Mouse (Mus musculus) spleen, embryonic (tissue): ENCODE results near the gene 2200002J24Rik.
"Not testable (repeated sequence)": the region's sequence is repeated elsewhere in the genome, so short reads cannot be mapped to it uniquely, and the experiment has no call there.

Experiments
- CTCF ChIA-PET: fragments of 350-600 bp; sonication (Branson Sonifier 250); formaldehyde crosslinking; loops from one replicate; lab custom pipeline; 2022; lab: Charles Lee

Gene 2200002J24Rik

DNA sequence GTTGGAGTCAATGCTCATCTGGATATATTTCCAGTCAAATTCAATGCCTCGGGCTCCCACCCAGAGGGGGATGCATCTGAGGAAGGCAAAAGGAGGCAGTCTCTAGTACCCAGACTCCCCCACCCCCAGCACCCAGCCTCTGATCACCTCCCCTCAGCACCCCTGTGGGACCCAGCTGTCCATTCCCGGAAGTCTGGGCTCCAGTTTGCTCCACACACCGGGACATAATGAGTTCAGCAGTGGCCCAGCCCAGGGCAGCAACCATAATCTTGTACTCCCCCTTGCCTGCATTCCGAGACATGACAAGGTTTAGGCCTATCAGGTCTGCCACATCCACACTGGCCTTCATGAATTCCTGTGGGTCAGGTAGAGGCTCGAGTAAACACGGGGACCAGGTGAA, 29.5 kb downstream of the 2200002J24Rik start:
- CTCF ChIA-PET: no interaction called here

DNA sequence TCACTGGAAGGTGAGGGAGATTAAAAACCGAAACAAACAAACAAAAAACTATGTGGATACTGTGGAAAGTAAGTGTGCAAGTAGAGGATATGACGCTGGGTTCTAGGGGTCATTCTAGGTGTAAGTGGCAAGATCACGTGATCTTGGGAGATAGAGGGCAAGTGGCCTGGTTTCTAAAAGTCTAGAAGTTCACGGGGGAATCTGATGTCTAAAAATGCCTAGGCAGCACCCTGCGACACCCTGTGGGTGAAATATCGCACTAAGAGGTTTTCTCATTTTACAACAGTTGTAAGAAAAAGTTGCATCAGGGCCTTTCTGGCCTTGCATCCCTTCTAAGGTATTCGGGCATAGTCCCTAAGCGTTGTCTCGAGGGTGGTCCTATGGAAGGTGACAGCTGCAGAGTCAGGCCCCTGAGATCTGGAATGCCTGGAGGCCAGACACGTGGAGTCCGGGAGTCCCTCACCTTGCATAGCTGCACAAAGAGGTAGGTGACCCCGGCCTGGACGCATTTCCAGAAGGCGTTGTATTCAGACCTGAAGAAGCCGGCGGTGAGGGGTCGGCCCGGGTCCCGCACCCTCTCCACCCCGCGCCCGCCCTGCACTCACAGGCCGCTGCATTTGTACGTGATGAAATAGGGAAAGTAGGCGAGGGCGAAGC, 30.1 kb downstream of the 2200002J24Rik start:
- CTCF ChIA-PET: no interaction called here

DNA sequence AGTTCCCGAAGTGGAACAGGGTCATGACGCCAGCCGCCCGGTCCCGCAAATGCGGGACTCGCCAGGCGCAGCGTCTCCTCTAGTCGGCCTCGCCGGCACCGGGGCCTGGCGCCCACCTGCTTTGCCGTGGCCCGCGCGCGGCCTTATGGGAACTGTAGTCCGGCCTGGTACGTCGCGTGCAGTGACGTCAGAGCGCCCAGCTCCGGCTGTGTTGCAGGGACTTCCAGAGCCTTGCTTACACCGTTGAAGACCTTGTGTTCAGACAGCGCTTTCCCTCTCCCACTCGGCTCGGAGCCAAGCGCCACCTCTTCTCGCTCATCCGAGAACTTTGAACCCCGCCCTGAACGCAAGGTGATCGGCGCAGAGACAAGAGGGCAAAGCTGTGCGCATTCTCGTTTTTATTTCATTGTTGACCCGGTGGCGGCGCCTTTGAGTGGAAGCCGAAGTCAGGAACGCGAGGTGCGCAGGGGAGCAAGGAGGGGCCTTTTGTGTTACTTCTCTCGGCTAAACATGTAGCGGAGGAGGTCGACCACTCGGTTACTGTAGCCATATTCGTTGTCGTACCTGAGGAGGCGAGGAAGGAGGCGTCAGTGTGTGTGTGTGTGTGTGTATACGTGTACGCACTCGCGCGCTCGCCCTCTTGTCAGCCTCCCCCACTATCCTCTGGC, 30.8 kb downstream of the 2200002J24Rik start, which contains the start of gene Tmem147:
Tmem147 (minus strand) TSS at position 145 of the 668 bp plus-strand sequence.
- CTCF ChIA-PET: no interaction called here

DNA sequence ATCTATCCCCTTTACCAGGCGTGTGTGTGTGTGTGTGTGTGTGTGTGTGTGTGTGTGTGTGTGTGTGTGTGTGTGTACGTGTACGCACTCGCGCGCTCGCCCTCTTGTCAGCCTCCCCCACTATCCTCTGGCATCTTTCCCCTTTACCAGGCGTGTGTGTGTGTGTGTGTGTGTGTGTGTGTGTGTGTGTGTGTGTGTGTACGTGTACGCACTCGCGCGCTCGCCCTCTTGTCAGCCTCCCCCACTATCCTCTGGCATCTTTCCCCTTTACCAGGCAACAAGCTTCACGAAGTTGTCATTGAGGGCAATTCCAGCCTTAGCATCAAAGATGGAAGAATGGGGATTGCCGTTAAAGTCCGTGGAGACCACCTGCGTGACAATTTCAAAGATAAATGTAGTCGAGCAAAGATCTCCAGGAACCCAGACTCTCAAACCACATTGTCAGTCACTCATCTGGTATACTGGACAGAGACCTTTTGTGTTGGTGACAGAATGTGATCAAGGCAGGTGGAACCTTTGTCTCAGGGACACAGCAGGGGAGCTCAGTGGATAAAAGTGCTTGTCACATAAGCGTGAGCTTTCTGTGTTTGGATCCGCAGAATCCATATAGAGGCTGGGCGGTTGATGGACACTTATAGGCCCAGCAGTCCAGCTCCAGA, 31.5 kb downstream of the 2200002J24Rik start:
- CTCF ChIA-PET: interaction anchor here (0.7 kb wide), 1 partner anchor 34 kb away, joined by 3 read pairs; no protein-coding TSS in a partner anchor

DNA sequence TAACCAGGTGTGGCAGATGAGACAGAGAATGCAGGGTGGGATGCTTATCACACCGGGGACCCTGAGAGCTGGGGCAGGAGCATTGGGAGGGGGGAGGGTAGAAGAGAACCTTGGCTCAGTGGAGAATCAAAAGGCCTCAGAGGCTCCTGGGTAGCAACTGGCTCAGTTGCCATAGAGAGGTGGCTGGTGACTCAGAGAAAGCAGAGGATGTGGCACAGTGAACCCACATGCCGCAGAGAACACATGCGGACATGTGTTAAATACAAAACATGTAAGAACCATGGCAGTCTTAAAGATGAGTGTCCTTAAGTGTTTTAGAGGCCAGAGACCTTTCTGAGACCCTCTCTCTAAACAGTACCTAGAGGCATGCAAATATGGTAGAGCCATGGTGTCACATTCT, 37.5 kb downstream of the 2200002J24Rik start:
- CTCF ChIA-PET: interaction anchor here (0.6 kb wide), 1 partner anchor 22 kb away, joined by 8 read pairs; no protein-coding TSS in a partner anchor

DNA sequence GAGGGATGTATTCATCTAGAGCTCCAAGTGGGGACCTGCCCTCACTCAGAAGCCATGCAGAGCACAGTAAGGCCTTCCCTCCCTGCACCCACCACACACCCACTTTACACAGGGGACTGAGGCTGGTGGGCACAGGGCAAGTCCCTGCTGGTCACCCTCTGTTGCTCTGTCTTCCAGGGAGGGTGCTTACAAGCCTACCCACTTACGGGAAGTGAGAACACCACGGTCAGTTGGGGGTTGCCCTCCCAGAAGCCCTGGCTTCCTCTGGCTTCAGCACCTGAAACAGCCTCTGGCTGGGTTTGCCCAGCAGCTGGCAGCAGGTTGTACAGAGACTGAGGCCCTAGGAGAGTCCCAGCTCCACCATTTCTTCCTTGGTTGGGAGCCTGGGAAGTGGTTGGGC, 43.8 kb downstream of the 2200002J24Rik start:
- CTCF ChIA-PET: not testable (repeated sequence)

DNA sequence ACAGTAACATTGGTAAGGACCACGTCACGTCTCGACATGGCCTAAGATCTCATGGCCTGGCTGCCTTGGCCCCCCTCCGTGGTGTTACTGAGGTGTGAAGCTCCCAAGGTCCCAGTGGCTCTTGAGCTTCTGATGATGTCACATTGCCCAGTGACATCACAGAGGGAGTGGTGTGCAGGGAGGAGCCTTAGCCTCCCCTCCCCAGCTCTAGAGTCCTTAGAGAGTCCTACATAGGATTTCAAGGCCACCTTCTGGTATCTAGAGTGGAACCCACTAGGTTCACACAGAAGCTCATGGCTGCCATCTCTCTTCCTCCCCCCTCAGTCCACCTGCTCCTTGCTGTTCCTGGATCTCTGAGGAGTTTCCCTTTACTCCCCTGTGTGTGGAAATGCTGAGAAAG, 44.9 kb downstream of the 2200002J24Rik start, which contains the start of gene Gapdhs:
Gapdhs (minus strand) TSS at position 65 of the 400 bp plus-strand sequence.
- CTCF ChIA-PET: not testable (repeated sequence)

DNA sequence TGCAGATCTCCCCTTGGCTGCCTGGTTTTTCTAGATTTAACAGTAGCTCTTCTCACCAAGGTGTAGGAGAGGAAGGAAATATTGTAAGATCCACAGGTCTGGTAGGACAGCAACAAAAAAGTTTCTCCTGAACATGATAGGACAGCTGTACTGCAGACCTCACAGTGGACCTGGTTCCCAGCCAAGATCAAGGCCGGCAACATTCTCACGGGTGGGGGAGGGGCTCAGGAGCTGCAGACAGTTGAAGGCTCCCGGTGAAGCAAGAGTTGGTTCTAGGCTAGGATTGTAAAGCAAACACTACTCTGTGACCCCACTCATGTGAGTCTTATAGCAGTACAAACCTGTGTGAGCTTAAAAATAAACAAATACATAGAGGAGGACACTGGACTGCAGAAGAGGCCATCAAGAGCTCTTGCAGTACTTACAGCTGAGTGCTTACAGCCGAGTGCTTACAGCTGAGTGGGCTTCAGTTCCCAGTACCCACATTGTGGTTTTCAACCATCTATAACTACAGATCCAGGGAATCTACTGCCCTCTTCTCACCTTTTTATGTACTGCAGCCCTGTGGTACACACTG, 45.4 kb downstream of the 2200002J24Rik start:
- CTCF ChIA-PET: no interaction called here

DNA sequence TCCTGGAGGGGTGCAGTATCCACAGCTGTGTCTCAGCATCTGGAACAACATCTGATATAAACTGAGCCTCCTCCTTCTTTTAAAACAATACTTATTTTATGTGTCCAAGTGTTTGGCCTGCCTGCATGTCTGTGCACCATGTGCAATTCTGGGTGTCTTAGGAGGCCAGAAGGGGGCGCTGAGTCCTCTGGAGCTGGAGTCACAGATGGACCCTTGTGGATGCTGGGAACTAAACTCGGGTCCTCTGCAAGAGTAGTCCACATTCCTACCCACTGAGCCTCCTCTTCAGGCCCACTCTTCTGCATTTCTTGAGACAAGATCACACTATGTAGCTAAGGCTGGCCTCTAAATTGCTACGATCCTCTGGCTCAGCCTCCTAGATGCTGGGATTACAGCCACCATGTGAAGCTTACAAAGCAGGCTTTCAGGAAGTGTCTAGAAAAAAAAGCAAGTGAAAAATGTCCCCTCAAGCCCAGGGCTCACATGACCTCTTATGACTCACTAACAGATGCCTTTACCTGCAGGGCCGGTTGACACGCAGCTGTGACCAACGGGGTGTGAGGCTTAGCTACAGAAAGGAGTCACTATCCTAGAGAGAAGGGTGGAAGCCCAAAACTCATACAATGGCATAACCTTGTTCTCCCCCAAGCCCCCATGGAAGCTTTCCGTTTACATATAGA, 48.9 kb downstream of the 2200002J24Rik start:
- CTCF ChIA-PET: no interaction called here
